Mouse (Mus musculus) C2C12 (cell line): ENCODE results near the gene Cdk14.

ENCODE experiments used
- CEBPB ChIP-seq: IDR thresholded peaks from one replicate; pipeline ENCODE4 v1.6.1; 2011; ENCODE audit warnings: low read depth, mild to moderate bottlenecking, control low read depth, moderate library complexity
- CTCF ChIP-seq: IDR thresholded peaks from one replicate; pipeline ENCODE4 v1.5.1; 2011; ENCODE audit not compliant: control insufficient read depth, insufficient read depth, insufficient read length
- FOSL1 ChIP-seq: IDR thresholded peaks from one replicate; pipeline ENCODE4 v1.8.0; 2011; ENCODE audit warnings: mild to moderate bottlenecking, low read length; ENCODE audit not compliant: poor library complexity, insufficient read depth, severe bottlenecking
- MAX ChIP-seq: IDR thresholded peaks from one replicate; pipeline ENCODE4 v1.6.1; 2011; ENCODE audit warnings: mild to moderate bottlenecking, control low read depth
- MYOD1 ChIP-seq: IDR thresholded peaks from one replicate; pipeline ENCODE4 v1.6.1; 2011; ENCODE audit warnings: low read depth; ENCODE audit not compliant: control insufficient read depth, insufficient read length
- MYOG ChIP-seq: IDR thresholded peaks from one replicate; pipeline ENCODE4 v1.6.1; 2011; ENCODE audit not compliant: control insufficient read depth, insufficient read length; ENCODE audit errors: extremely low read depth
- USF1 ChIP-seq: IDR thresholded peaks from one replicate; pipeline ENCODE4 v1.6.1; 2011; ENCODE audit warnings: low read depth, mild to moderate bottlenecking, control low read depth, moderate library complexity

DNA sequence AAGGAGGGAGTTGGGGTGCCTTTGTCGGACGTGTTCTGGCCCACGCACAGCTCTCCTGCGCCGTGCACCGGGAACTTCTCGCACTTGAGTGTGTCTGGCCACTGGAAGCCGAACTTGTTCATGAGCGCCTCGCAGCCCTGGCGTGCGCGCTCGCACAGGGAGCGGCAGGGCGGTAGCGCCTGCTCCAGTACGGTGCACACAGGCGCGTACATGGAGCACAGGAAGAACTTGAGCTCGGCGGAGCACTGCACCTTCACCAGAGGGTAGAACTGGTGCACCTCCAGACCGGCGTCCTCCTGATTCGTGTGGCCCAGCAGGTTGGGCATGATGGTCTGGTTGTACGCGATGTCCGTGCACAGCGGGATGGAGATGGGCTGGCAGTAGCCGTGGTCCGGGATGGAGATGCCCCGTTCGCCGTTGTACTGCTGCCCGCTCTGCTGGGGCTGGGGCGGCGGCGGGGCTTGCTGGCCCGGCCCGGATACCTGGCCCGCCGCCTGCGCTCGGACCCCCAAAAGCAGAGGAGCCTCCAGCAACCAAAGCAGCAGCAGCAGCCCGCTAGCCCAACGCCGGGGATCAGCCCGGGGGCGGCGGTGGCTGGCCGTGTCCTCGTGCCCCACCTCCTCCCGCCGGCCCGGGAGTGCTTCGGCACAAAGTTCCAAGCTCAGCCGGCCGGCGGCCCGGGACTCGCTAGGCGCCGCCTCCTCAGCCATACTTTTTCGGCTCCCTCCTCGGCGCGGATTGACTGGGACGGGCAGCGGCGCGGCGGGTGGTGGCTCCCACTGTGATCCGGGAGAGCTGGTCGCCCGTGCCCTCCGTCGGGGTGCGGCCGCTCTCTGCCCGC, 663.0 kb downstream of the Cdk14 start:
- TF ChIP-seq CTCF, result no peak
- TF ChIP-seq MAX, result no peak
- no peak for TF ChIP-seq CEBPB
- no peak for TF ChIP-seq FOSL1
- no peak for TF ChIP-seq USF1
- no peak for TF ChIP-seq MYOD1
- no peak for TF ChIP-seq MYOG
